Mouse (Mus musculus): ENCODE data around the gene Tmem141. TPM values are rescaled to one million over a fixed set of nuclear protein-coding genes. Genes with fewer than 3 reads are reported as not detected.

Tmem141 gene
- polyA plus RNA-seq, 1 experiment from 2014 or later: 18.5 TPM

DNA sequence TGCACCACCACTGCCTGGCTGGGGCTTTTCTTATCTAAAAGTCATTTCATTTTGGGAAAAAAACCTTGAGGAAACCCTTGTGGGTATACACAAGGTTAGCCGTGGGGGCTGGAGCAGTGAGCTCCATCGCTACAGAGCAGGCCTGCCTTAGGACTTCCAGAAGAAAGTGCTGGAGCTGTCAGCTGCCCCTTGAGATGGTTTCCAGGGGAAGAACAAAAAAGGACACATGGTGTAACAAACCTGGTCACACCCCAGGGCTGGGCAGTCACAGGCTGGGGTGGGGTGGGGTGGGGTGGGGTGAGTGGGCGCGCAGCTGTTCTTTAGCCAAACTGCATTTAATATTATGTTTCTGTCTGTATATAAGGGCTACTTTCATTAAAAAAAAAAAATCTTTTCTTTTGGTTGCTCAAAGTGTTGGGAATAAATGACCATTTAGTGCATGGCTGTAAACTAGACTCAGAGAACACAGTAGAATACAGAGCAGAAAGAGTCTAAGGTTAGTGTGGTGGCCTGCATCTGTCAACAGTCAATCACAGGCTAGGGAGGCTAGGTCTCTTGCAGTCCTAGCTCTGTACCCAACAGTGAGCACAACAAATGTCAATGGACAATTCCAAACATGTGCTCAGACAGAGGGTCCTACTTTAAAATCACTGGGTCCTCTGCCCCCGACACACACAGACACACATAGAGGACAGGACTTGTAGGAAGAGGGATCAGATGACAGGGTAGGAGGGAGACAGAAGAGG, 24.9 kb downstream of the Tmem141 start:
- no peak overlapping the region for H3K27ac ChIP-seq
- no peak for DNase-seq (ENCODE audit: low spot score)
- H3K27me3 ChIP-seq (ENCODE audit: insufficient read depth, poor library complexity, severe bottlenecking): no peaks in the 10 kb centered on the region
- no peaks in the 10 kb centered on the region for H3K9me3 ChIP-seq
- 0 out of 2 replicates have a peak, but pooled peaks cover 3% of the 10 kb centered on the region for H3K4me1 ChIP-seq
- 89% methylated on average over 5 of the region's 5 CpGs for WGBS
- no peak overlapping the region for H3K4me3 ChIP-seq
- H3K36me3 ChIP-seq: peaks cover 95% of the 10 kb centered on the region

DNA sequence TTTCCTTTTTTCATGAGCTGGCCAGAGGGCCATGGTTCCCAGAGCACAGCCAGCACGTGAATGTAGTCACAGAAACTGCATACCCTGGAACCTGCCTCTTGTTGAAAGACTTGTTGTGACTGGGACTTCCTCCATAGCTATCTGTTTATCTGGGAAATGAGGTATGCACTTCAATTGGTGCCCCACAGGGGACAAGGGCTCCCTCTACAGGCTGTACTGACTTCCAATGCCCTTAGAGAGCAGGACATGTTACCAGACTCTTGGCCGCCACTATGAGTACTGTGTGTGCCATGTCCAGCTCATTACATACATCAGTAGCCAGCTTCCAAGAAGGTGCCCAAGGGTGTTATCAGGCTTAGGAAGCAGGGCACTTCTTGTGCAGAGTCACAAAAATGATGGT, 29.9 kb downstream of the Tmem141 start:
- Histone ChIP-seq H3K4me1 (peaks cover 8% of the 10 kb centered on the region), H3K27ac (no peak overlapping the region), H3K4me3 (no peak overlapping the region), H3K9me3 (no peaks in the 10 kb centered on the region), H3K36me3 (peaks cover 93% of the 10 kb centered on the region), H3K27me3 (ENCODE audit: insufficient read depth, poor library complexity, severe bottlenecking) (no peaks in the 10 kb centered on the region)
- 82% methylated on average over 2 of the region's 2 CpGs for WGBS
- no peak for DNase-seq (ENCODE audit: low spot score)

DNA sequence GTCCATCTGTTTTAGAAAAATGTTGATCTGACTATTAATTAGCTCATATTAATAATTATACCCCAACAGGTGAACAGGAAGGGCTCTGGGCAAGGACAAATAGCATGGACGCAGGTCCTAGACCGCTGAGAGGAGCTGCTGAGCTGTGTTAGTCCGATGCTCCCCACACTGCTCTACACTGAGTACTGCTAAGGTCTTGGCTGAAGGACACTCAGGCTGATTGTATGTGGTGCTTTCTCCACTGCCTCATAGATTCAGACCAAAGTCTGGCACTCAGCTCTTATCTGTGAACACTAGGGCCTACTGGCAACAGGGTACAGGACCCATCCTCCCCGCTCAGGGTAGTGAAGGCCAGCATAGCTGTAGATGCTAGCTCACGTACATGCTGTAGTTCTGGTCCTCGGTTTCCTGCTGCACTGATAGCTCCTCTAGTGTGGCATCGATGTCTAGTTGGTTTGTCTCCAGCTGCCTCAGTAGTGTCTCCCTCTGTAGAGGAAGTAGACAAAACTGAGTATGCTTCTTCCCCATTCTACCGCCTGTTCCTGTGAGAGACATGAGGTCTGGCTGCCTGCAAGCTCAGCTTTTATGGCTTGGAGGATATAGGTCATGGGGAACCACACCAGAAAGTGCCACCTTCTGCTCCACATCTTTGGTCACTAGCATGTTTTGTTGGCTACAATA, 33.4 kb downstream of the Tmem141 start:
- Histone ChIP-seq H3K27me3 (ENCODE audit: insufficient read depth, poor library complexity, severe bottlenecking) (no peaks in the 10 kb centered on the region), H3K27ac (no peak overlapping the region), H3K36me3 (peaks cover 97% of the 10 kb centered on the region), H3K4me1 (peaks cover 11% of the 10 kb centered on the region), H3K4me3 (no peak overlapping the region), H3K9me3 (no peaks in the 10 kb centered on the region)
- no peak for DNase-seq (ENCODE audit: low spot score)
- 86% methylated on average over 8 of the region's 8 CpGs for WGBS

DNA sequence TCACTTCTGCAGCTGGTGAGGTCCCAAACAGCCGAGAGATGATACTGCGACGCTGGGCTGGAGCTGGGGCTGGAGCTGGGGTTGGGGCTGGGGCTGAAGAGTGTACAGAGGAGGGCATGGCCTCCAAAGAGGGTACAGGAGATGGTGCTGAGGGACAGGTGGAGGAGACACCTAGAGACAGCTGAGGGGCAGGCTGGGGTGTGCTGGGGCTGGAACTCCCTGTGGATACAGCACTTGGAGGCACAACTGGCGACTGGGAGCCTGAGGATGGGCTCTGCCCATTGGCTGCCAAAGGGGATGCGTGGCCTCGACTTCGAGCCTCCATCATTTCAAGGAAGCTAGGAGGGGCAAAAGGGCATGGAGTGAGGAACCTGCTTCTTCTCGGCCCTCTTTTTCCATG, 34.5 kb downstream of the Tmem141 start:
- 93% methylated on average over 8 of the region's 8 CpGs for WGBS
- Histone ChIP-seq H3K4me1 (peaks cover 21% of the 10 kb centered on the region), H3K36me3 (peaks cover 94% of the 10 kb centered on the region), H3K27ac (no peak overlapping the region), H3K9me3 (no peaks in the 10 kb centered on the region), H3K4me3 (no peak overlapping the region), H3K27me3 (ENCODE audit: insufficient read depth, poor library complexity, severe bottlenecking) (no peaks in the 10 kb centered on the region)
- no peak for DNase-seq (ENCODE audit: low spot score)

DNA sequence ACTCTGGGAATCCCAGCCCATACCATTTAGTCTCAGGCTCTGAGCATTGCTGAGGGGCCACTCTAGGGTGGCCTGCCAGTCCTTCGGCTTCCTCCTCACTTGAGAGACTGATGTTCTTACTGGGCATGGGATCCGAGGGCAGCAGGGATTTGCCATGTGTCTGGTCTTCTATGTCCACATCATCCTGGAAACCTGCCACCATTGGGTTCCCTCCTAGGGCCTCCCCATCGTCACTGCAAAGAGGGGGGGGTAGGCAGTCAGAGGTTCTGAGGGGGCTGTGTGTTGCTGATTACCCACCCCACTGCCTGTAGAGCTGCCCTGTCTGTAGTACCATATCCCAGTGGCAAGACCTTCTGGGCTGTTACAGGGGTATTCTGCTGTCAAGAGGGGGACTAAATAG, 36.2 kb downstream of the Tmem141 start:
- Histone ChIP-seq H3K4me3 (no peak overlapping the region), H3K36me3 (peaks cover 77% of the 10 kb centered on the region), H3K9me3 (no peaks in the 10 kb centered on the region), H3K27ac (no peak overlapping the region), H3K27me3 (ENCODE audit: insufficient read depth, poor library complexity, severe bottlenecking) (peaks cover 8% of the 10 kb centered on the region), H3K4me1 (peaks cover 37% of the 10 kb centered on the region)
- no peak for DNase-seq (ENCODE audit: low spot score)
- 88% methylated on average over 3 of the region's 3 CpGs for WGBS

DNA sequence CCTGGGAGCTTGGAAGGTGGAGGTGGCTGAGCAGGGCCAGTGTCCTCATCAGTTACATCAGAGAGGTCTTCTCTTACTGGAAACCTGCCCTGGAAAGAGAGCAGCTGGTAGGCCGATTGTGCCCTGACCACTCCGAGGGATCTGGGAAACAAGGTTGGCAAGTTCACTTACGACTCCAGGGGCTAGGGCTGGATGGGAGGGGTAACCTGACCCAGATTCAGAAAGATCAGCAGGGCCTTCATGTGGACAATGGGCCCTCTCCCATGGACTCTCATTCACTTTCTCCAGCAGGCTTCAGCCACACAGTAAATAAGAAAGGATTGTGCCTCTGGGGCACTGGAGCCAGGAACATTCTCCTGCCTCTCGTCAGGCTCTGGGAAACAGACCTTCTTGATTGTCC, 36.9 kb downstream of the Tmem141 start:
- DNase-seq (ENCODE audit: low spot score): no peak
- no peaks in the 10 kb centered on the region for H3K9me3 ChIP-seq
- H3K27me3 ChIP-seq (ENCODE audit: insufficient read depth, poor library complexity, severe bottlenecking): peaks cover 16% of the 10 kb centered on the region
- H3K4me3 ChIP-seq: no peak overlapping the region
- peaks cover 70% of the 10 kb centered on the region for H3K36me3 ChIP-seq
- WGBS: 84% methylated on average over 4 of the region's 4 CpGs
- peaks cover 39% of the 10 kb centered on the region for H3K4me1 ChIP-seq
- no peak overlapping the region for H3K27ac ChIP-seq

DNA sequence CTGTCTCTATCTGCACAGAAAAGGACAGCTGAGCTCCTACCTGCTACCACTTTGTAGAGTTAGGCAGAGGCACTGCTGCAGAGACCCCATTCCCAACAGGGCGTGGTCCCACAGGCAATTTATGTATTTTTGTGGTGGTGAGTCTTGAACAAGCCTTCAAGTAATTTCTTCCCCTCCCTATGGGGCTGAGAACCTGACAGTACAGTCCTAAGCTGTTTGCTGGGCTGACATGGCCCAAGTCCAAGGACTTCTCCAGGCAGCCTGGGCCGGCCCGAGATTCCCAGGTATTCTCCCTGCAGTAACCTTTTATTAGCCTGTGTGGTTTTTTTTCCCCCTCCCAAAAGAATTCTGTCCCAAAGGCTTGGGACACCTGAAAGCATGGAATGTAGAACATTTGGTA, 37.7 kb downstream of the Tmem141 start:
- Histone ChIP-seq H3K36me3 (peaks cover 63% of the 10 kb centered on the region), H3K4me3 (no peak overlapping the region), H3K4me1 (peaks cover 46% of the 10 kb centered on the region), H3K27me3 (ENCODE audit: insufficient read depth, poor library complexity, severe bottlenecking) (peaks cover 23% of the 10 kb centered on the region), H3K27ac (no peak overlapping the region), H3K9me3 (no peaks in the 10 kb centered on the region)
- WGBS: 98% methylated on average over 3 of the region's 3 CpGs
- no peak for DNase-seq (ENCODE audit: low spot score)

DNA sequence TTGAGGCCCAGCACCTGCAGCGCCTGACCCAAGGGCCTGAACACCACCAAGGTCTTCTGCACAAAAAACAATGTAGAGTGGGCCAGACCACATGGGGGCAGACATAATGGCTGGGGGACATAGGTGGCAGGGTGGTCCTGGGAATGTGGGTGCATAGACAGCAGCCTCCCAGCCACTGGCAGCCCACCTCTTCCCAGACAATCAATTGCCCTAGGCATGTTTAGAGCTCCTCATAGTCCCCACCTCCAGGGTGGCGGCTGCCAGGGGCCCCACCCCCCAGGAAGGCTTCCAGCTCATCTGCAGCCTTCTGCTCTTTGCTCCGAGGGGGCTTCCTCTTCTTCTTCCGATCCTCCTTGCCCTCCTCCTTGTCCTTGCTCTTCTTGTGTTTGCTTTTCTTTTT, 38.2 kb downstream of the Tmem141 start:
- 68% methylated on average over 4 of the region's 4 CpGs for WGBS
- Histone ChIP-seq H3K9me3 (no peaks in the 10 kb centered on the region), H3K27ac (no peak overlapping the region), H3K36me3 (peaks cover 59% of the 10 kb centered on the region), H3K27me3 (ENCODE audit: insufficient read depth, poor library complexity, severe bottlenecking) (peaks cover 29% of the 10 kb centered on the region), H3K4me3 (no peak overlapping the region), H3K4me1 (peaks cover 51% of the 10 kb centered on the region)
- DNase-seq (ENCODE audit: low spot score): no peak

DNA sequence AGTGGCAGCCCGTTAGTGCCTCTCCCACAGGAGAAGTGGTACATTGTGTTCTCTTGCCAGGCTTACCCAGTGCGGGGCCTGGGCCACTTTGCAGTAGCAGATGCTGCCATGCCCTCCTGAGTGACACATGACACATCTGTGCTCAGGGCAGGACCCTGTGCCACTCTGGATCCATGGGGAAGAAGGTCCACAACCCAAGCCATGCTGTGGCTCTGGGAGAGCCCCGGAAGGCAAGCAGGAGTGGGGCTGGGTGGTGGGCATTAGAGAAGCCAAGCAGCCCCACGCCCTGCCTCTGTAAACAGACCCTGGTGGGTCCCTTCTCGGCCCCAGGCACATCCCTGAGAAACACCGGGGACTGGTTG, 38.7 kb downstream of the Tmem141 start:
- H3K4me1 ChIP-seq: peaks cover 54% of the 10 kb centered on the region
- H3K4me3 ChIP-seq: no peak overlapping the region
- WGBS: 90% methylated on average over 6 of the region's 6 CpGs
- H3K27ac ChIP-seq: no peak overlapping the region
- H3K27me3 ChIP-seq (ENCODE audit: insufficient read depth, poor library complexity, severe bottlenecking): peaks cover 33% of the 10 kb centered on the region
- DNase-seq (ENCODE audit: low spot score): no peak
- H3K9me3 ChIP-seq: no peaks in the 10 kb centered on the region
- peaks cover 54% of the 10 kb centered on the region for H3K36me3 ChIP-seq

DNA sequence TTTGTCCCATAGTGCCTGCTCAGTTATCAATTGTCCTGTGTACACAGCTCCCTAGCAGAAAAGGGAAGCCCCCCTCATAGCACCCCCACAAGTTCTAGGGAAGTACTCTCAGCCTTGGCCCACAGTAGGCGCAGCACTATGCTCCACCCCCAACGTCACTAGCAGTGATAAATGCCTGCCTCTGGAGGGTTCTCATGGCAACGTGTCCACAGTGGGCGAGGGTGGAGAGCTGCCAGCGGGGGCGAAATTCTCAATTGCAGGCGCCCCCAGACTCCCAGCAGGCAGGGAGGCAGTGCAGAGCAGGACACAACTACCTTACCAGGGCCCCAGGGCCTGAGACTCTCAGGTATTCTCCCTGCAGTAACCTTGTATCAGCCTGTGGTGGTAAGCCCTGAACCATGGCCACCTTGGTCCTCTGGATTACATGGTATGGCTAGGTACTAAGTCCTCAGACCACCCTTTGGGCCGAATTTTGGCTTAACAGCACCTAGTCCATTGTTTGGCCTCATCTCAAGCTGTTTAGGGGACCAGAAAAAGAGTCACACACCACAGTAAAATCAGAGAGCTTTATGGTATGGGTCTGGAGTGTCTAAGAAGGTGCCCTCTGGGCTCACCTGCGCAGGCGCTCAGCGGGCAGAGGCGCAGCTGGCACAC, 39.2 kb downstream of the Tmem141 start:
- no peak for DNase-seq (ENCODE audit: low spot score)
- 56% methylated on average over 12 of the region's 12 CpGs for WGBS
- peaks cover 59% of the 10 kb centered on the region for H3K4me1 ChIP-seq

DNA sequence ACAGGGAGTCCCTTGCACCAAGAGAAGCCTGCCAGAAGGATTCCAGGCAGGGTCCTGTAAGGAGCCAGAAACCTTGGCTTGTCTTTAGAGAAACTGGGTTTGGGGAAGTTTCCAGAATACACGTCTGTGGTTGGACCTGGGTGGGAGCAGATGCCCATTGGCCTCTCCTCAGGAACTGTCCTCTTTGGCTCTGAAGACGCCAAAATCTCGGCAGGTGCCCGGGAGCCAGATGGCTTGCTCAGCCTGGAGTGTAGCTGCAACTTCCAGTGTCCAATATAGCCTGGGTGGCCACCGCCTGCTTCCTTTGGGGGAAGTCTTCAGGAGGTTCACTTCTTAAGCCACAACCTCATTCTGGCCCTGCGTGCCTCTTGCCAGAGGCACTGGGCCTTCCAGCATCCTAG, 39.9 kb downstream of the Tmem141 start:
- Histone ChIP-seq H3K4me1 (peaks cover 60% of the 10 kb centered on the region), H3K27ac (no peak overlapping the region), H3K36me3 (peaks cover 42% of the 10 kb centered on the region), H3K9me3 (no peaks in the 10 kb centered on the region), H3K27me3 (ENCODE audit: insufficient read depth, poor library complexity, severe bottlenecking) (peaks cover 45% of the 10 kb centered on the region), H3K4me3 (peak overlapping the region; percentile 52; the same call in 1 of the 2 replicates)
- WGBS: 30% methylated on average over 6 of the region's 6 CpGs
- no peak for DNase-seq (ENCODE audit: low spot score)

More for the DNA sequence above, 39.2 kb downstream of the Tmem141 start:
- H3K4me3 ChIP-seq: no peak overlapping the region
- H3K9me3 ChIP-seq: no peaks in the 10 kb centered on the region
- peaks cover 49% of the 10 kb centered on the region for H3K36me3 ChIP-seq
- peaks cover 38% of the 10 kb centered on the region for H3K27me3 ChIP-seq (ENCODE audit: insufficient read depth, poor library complexity, severe bottlenecking)
- H3K27ac ChIP-seq: no peak overlapping the region

DNA sequence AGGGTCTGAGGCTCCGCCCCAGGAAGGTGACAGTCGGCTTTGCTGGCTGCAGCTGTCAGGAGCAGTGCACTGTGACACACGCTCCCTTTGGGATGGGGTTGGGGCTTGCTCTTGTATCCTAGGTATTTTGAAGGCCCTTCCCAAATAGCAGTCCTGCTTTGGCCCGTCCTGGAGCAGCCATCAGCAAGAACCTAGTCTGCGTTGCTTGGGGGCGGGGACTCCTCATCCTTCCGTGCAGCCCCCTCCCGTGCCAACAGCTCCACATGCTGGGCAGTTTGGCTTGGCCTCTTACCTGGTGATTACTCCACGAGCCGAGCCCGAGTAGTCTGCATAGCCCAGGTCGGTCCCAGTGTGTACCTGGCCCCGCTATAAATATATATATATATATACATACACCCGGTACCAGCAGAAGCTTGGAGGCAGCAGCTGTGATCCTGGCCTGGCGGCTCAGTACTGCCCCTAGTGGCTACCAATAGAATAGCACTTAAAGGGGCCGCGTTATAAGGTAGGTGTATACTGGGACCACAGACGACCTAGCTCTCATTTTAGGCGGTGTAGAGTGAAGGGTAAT, 40.4 kb downstream of the Tmem141 start, which contains the start of gene Ajm1:
Gene Ajm1 (minus strand): TSS at position 464 of the 571 bp plus-strand sequence.
- Histone ChIP-seq H3K36me3 (peaks cover 37% of the 10 kb centered on the region), H3K4me3 (peak within 1 kb of the TSS; percentile 52), H3K4me1 (peaks cover 57% of the 10 kb centered on the region), H3K9me3 (no peaks in the 10 kb centered on the region), H3K27ac (no peak within 1 kb of the TSS), H3K27me3 (ENCODE audit: insufficient read depth, poor library complexity, severe bottlenecking) (peaks cover 50% of the 10 kb centered on the region)
- no peak for DNase-seq (ENCODE audit: low spot score)
- WGBS: 7% methylated on average over 19 of the region's 19 CpGs

DNA sequence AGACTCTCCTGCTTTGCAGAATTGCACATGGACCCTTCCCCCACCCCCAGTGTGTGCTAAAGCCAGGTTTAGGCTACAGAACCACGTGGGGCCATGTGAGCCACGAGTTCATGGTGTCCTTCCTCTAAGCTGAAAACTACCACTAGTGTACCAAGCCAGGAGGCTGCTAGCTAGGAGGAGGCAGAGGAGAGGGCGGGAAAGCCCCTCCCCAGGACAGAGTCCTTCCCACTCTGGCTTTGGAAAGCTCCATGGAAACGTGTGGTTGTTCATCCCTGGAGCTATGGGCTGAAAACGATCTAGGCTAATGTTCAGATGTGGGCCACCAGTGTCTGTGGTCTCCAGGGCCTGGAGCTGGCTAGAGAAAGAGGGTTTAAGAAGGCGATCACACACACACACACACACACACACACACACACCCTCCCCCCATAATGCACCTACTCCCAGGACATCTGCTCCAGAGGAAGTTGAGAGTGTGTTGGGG, 41.1 kb downstream of the Tmem141 start:
- 46% methylated on average over 6 of the region's 6 CpGs for WGBS
- peaks cover 58% of the 10 kb centered on the region for H3K27me3 ChIP-seq (ENCODE audit: insufficient read depth, poor library complexity, severe bottlenecking)
- H3K27ac ChIP-seq: no peak overlapping the region
- H3K36me3 ChIP-seq: peaks cover 31% of the 10 kb centered on the region
- 0 out of 2 replicates have a peak overlapping the region, but pooled peaks have one; percentile 52 for H3K4me3 ChIP-seq
- H3K9me3 ChIP-seq: no peaks in the 10 kb centered on the region
- no peak for DNase-seq (ENCODE audit: low spot score)
- H3K4me1 ChIP-seq: peaks cover 61% of the 10 kb centered on the region
